Mouse (Mus musculus) liver, embryonic 11.5 days (tissue): ENCODE data around the gene Ndufs2. TPM values are rescaled to one million over a fixed set of nuclear protein-coding genes. Genes with fewer than 3 reads are reported as not detected.

ENCODE experiments used
- ATAC-seq: fragments of 200-750 bp; cut with Nextera tagmentation; replicated peaks from 2 replicates; pipeline ENCODE4 v1.8.0; 2017; ENCODE audit warnings: moderate number of reproducible peaks, mild to moderate bottlenecking, moderate TSS enrichment, moderate library complexity; ENCODE audit not compliant: low FRiP score
- DNase-seq: peaks from one replicate; pipeline ENCODE4 v3.0.0-alpha.2; 2017; ENCODE audit warnings: low spot score
- H3K27ac ChIP-seq: fragments of 300-500 bp; sonication (generic); 2 replicates; pipeline ENCODE4 v1.5.1; 2014; ENCODE audit warnings: mild to moderate bottlenecking, low read depth, low read length, control low read depth
- H3K27me3 ChIP-seq: fragments of 300-500 bp; sonication (generic); replicated peaks from 2 replicates; pipeline ENCODE4 v1.6.1; 2014; ENCODE audit warnings: low read length, mixed read lengths; ENCODE audit not compliant: control insufficient read depth, insufficient read depth
- H3K36me3 ChIP-seq: fragments of 300-500 bp; sonication (generic); 2 replicates; pipeline ENCODE4 v1.6.1; 2014; ENCODE audit warnings: mild to moderate bottlenecking, low read length, moderate library complexity, mixed read lengths; ENCODE audit not compliant: control insufficient read depth, insufficient read depth
- H3K4me1 ChIP-seq: fragments of 300-500 bp; sonication (generic); replicated peaks from 2 replicates; pipeline ENCODE4 v1.6.1; 2014; ENCODE audit warnings: low read length, mixed read lengths; ENCODE audit not compliant: control insufficient read depth, insufficient read depth
- H3K4me2 ChIP-seq: fragments of 300-500 bp; sonication (generic); 2 replicates; pipeline ENCODE4 v1.6.1; 2014; ENCODE audit warnings: mild to moderate bottlenecking, control low read depth, moderate library complexity
- H3K4me3 ChIP-seq: fragments of 300-500 bp; sonication (generic); 2 replicates; pipeline ENCODE4 v1.5.1; 2014; ENCODE audit warnings: low read depth, low read length, control low read depth
- H3K9ac ChIP-seq: fragments of 300-500 bp; sonication (generic); 2 replicates; pipeline ENCODE4 v1.6.1; 2014; ENCODE audit warnings: low read depth, low read length, control low read depth
- H3K9me3 ChIP-seq: fragments of 300-500 bp; sonication (generic); 2 replicates; pipeline ENCODE4 v1.6.1; 2016; ENCODE audit warnings: low read length, inconsistent platforms, mixed read lengths; ENCODE audit not compliant: control insufficient read depth
- WGBS: fragments of 180-500 bp; shearing (Covaris S2); extraction: QIAGEN DNeasy Blood & Tissue Kit; methylation state at CpG from one replicate; pipeline ENCODE4 v1.1.7; 2014; 5-methylcytosine and 5-hydroxymethylcytosine counted together
- polyA plus RNA-seq: library from polyadenylated mRNA; unstranded; fragments of >200 nt; fragmentation: Nextera tagmentation; extraction: Ambion mirVana; gene quantifications from 2 replicates; pipeline ENCODE4 v1.2.1, GENCODE M21; 2014

Ndufs2 gene
- polyA plus RNA-seq, 1 experiment from 2014 or later, result 262 TPM

DNA sequence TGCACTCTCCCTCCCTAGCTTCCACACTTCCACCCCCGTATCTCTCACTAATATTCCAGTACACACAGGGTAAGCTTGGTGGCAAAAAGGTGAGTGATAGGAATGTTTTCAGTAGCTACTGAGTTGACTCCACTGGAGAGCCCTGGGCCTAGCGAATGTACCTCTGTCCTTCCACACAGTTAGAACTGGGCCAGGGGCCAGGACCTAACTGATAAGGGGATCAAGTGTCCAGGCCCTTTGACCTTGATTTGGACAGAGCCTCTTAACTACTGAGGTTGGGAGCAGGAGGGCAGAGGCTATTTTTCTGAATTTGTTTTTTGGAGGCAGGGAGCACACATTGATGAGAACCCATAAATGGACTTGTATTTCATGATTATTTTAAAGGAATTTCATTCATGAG lies 27.4 kb downstream of the Ndufs2 start:
- DNase-seq, result no peak
- 64% methylated on average over 2 of the region's 2 CpGs for WGBS
- no peaks in the 10 kb centered on the region for H3K36me3 ChIP-seq
- no peaks in the 10 kb centered on the region for H3K27me3 ChIP-seq
- H3K9ac ChIP-seq, result no peak overlapping the region
- no peak for ATAC-seq
- H3K4me1 ChIP-seq, result peaks cover 10% of the 10 kb centered on the region
- H3K4me3 ChIP-seq, result no peak overlapping the region
- no peaks in the 10 kb centered on the region for H3K9me3 ChIP-seq
- H3K4me2 ChIP-seq, result no peak overlapping the region; the same call in 1 of the 2 replicates
- peak overlapping the region; percentile 88 for H3K27ac ChIP-seq

DNA sequence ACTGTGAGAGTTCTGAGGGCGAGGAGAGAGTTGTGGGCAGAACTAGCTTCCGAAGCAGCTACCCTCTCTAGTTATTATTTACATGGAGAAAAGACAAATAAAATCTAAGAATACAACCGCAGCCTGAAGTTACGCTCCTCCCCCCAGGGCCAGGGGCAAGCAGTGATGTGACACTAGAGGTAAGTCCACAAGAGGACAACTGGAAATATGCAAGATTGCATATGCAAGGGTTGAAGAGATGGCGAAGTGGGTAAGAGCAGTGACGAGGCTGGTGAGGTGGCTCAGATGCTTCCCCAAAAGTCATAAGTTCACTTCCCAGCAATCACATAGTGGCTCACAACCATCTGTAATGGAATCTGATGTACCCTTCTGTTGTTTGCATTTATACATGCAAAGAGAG lies 28.0 kb downstream of the Ndufs2 start:
- no peak for ATAC-seq

DNA sequence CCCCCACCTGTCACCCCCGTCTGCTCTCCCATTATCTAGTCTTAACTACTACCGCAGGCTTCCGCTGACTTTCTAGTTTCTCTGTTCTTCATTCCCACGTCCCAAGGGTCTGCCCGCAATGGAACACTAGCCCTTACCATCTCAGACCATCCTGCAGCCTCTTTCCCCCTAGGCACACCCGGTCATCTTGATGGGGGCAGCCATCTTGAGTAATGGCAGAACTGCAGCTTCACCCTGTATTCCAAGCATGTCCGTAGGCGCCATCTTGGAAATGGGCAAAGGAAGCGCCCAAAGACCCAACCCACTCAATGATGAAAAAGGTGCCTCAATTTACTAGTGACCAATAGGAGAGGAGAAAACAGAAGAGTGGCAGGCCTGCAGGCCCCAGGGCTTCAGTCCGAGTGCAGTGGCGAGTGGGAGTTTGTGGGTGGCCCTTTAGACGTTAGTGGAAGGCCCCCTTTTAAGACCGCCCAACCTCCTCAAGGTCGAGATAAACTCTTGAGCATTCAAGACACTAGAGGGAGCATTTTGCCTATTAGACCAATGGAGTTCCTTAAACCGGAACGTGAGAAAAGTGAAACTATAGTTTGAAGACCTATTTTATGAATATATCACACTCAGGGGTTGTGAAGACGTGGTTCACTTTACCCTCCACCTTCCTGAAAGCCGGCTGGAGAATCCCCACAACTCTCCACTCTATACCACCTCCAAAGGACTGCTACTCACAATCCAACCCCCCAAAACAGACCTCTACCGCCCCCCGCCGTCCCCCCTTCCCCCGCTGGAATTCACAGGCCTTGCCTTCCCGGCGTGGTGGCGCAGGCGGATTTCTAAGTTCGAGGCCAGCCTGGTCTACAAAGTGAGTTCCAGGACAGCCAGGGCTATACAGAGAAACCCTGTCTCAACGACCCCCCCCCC lies 28.7 kb downstream of the Ndufs2 start, which contains the start of gene Tomm40l:
Gene Tomm40l, minus strand, starts transcription at position 277 of the 918 bp plus-strand sequence.
- H3K27ac ChIP-seq, result peak within 1 kb of the TSS; percentile 88
- H3K9ac ChIP-seq, result peak within 1 kb of the TSS; percentile 71
- H3K4me1 ChIP-seq, result peaks cover 10% of the 10 kb centered on the region
- DNase-seq (peak; percentile 84), ATAC-seq (peak; percentile 96)
- no peaks in the 10 kb centered on the region for H3K36me3 ChIP-seq
- WGBS, result 2% methylated on average over 28 of the region's 28 CpGs
- H3K4me2 ChIP-seq, result peak within 1 kb of the TSS; percentile 90
- no peaks in the 10 kb centered on the region for H3K9me3 ChIP-seq
- no peaks in the 10 kb centered on the region for H3K27me3 ChIP-seq
- peak within 1 kb of the TSS; percentile 68 for H3K4me3 ChIP-seq

More for the DNA sequence above, 28.0 kb downstream of the Ndufs2 start:
- peak overlapping the region; percentile 71 for H3K9ac ChIP-seq
- no peaks in the 10 kb centered on the region for H3K9me3 ChIP-seq
- peak overlapping the region; percentile 68 for H3K4me3 ChIP-seq
- no peaks in the 10 kb centered on the region for H3K27me3 ChIP-seq
- peaks cover 10% of the 10 kb centered on the region for H3K4me1 ChIP-seq
- no peak for DNase-seq
- peak overlapping the region; percentile 90 for H3K4me2 ChIP-seq
- H3K27ac ChIP-seq, result peak overlapping the region; percentile 88
- WGBS, result 75% methylated on average over 6 of the region's 6 CpGs
- H3K36me3 ChIP-seq, result no peaks in the 10 kb centered on the region

DNA sequence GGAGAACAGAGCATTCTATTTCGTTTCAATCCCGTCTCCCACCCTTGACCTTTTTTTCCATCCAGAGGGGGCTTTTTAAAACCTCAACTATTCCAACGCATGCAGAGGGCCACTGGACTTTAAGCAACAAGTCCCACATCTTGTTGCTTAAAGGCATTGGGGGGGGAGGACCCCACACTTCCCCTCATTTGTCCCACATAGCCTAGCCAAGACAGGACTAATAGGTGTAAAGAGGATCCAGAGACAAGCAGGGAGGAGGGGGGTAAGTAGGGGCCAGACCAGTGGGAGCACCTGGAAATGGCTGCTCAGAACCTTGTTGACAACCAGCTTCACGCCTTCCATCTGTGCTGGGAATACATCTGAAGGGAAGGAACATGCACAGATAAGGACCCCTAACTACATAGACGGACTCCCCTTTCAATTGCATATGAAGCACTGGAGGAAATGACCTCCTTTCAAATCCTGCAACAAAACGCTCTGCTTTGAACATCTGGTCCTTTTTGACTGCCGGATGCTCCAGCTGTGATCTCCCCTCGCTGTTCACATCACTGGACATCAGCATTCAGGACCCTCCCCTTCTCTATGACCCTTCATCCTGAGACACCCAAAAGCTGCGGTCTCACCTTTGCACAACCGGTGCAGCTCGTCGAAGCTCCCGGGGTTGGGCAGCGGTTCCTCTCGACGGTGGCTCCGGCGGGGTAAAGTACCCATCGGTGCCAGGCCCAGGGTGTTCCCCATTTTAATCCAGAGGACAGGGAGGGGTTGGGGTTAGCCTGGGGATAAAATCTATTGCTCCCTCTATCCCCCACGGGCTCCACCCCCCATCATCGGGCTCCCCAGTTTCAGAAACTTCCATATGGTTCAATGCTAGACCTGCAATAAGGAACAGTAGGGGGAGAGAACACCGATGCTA lies 29.7 kb downstream of the Ndufs2 start:
- H3K9me3 ChIP-seq, result no peaks in the 10 kb centered on the region
- ATAC-seq (no peak), DNase-seq (no peak)
- WGBS, result 6% methylated on average over 22 of the region's 22 CpGs
- H3K4me3 ChIP-seq, result peak overlapping the region; percentile 68
- H3K36me3 ChIP-seq, result no peaks in the 10 kb centered on the region
- H3K4me2 ChIP-seq, result peak overlapping the region; percentile 90
- no peaks in the 10 kb centered on the region for H3K27me3 ChIP-seq
- H3K27ac ChIP-seq, result peak overlapping the region; percentile 28
- H3K9ac ChIP-seq, result peak overlapping the region; percentile 68
- H3K4me1 ChIP-seq, result peaks cover 10% of the 10 kb centered on the region

DNA sequence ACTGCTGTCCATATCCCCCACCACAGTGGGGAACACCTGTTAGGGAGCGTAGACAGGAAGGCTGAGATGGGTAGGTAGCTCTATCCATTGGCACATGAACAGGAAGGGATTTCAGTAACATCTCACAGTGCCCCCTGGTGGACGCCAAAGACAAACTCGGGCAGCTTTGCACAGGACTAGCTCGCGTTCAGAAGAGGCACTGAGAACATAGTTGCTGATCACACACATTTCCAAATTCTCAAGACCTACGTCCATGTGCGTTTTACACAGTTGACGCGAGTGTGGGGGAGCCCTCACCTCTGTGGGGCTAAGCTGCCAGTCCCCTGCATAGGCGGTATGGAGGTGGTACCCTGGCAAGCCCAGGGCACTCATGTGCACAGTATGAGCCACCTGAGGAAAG lies 30.3 kb downstream of the Ndufs2 start:
- H3K27ac ChIP-seq, result peak overlapping the region; percentile 28
- peak overlapping the region; percentile 68 for H3K4me3 ChIP-seq
- no peak; the same call in 1 of the 2 replicates for ATAC-seq

DNA sequence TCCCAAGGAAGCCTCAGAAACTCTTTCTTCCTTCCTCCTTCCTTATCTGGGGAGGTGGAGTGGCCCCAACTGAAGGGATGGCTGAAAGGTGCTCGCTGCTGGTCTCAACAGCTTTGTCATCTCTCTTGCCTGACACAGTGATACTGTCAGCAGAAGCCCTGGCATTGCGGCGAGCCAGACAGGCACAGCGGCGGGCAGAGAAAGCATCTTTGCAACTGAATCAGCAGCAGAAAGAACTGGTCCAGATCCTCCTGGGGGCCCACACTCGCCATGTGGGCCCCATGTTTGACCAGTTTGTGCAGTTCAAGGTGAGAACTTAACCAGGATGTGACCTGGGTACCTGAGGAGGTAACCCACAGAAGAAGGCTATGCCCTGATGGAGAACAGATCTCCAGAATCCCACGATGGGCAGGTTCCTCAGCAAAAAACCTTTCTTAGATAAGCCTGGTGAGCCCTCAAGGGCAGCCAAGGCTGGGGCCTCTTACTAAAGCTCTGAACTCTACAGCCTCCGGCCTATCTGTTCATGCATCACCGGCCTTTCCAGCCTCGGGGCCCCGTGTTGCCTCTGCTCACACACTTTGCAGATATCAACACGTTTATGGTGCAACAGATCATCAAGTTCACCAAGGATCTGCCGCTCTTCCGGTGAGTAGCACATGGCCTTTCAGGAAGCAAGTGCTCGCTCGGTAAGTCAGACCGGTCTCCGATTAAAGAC lies 34.8 kb downstream of the Ndufs2 start:
- H3K4me3 ChIP-seq, result no peak overlapping the region
- H3K27ac ChIP-seq, result no peak overlapping the region
- peaks cover 6% of the 10 kb centered on the region for H3K4me1 ChIP-seq
- ATAC-seq (no peak), DNase-seq (no peak)
- 73% methylated on average over 18 of the region's 18 CpGs for WGBS
- no peak overlapping the region for H3K4me2 ChIP-seq
- no peak overlapping the region for H3K9ac ChIP-seq
- H3K27me3 ChIP-seq, result 0 out of 2 replicates have a peak, but pooled peaks cover 2% of the 10 kb centered on the region
- H3K9me3 ChIP-seq, result no peaks in the 10 kb centered on the region
- no peaks in the 10 kb centered on the region for H3K36me3 ChIP-seq

More for the DNA sequence above, 30.3 kb downstream of the Ndufs2 start:
- no peaks in the 10 kb centered on the region for H3K36me3 ChIP-seq
- peak overlapping the region; percentile 68; the same call in 1 of the 2 replicates for H3K9ac ChIP-seq
- peak overlapping the region; percentile 90 for H3K4me2 ChIP-seq
- peaks cover 10% of the 10 kb centered on the region for H3K4me1 ChIP-seq
- H3K27me3 ChIP-seq, result no peaks in the 10 kb centered on the region
- no peaks in the 10 kb centered on the region for H3K9me3 ChIP-seq
- DNase-seq, result peak; percentile 80
- 12% methylated on average over 10 of the region's 10 CpGs for WGBS

DNA sequence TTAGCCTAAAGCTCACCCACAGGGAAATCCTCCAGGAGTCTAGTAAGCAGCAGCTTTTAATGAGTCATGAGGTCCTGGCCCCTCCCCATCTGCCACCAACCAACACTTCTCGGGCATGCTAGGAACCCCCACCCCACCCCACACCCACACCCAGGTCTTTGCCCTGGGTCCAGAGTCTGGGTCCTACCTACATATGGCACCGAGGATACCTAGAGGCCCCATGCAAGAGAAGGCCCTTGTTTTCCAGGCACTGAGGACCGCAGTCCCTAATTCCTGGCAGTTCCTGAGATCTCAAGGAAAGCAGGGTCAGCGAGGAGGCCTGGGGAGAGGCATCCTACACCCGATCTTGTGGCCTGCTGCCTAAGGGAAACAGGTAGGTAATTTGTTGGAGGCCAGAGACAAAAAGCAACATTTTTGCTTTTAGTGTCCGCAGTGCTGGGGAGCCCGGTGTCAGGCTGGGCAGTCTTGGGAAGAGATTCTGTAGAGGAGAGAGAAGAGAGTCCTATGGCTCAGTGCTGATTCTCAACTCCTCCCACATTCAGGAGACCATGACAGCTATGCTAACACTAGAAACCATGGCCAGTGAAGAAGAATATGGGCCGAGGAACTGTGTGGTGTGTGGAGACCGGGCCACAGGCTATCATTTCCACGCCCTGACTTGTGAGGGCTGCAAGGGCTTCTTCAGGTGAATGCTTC lies 37.2 kb downstream of the Ndufs2 start, which contains the start of gene Nr1i3:
Gene Nr1i3, plus strand, starts transcription at position 170 of the 696 bp plus-strand sequence.
- H3K4me2 ChIP-seq, result no peak within 1 kb of the TSS
- H3K4me3 ChIP-seq, result no peak within 1 kb of the TSS
- WGBS, result 75% methylated on average over 10 of the region's 10 CpGs
- no peaks in the 10 kb centered on the region for H3K36me3 ChIP-seq
- DNase-seq (no peak), ATAC-seq (no peak)
- H3K9me3 ChIP-seq, result no peaks in the 10 kb centered on the region
- peaks cover 2% of the 10 kb centered on the region; the same call in 1 of the 2 replicates for H3K27me3 ChIP-seq
- H3K27ac ChIP-seq, result no peak within 1 kb of the TSS
- peaks cover 7% of the 10 kb centered on the region; the same call in 1 of the 2 replicates for H3K4me1 ChIP-seq
- H3K9ac ChIP-seq, result no peak within 1 kb of the TSS
